In genomic region chr11:103050153-103050552, GRCm38 (mm10) we compare ENCODE assay signal across 13 mouse cellular contexts. TPM values are rescaled to one million over a fixed set of nuclear protein-coding genes. Genes with fewer than 3 reads are reported as not detected.
DNase-seq lines count a peak whose midpoint lies in the region; TF ChIP-seq lines count a peak whose summit lies in the region.
"Had no signal": no experiment of that assay in that cellular context is flagged by ENCODE, and none has a peak within 500 bp of the region (broad histone marks: within the 10 kb centered on the region; RNA-seq: fewer than 3 reads in every experiment).

No protein-coding gene starts in this region.

- 11% methylated on average over 9 of the region's 9 CpGs for WGBS in cerebellum, adult 2 months

- H3K4me3 ChIP-seq in cerebellum, adult 2 months (replicated peaks; ENCODE audit: insufficient read depth, low read depth, low read length) = no peak overlapping the region
- H3K4me3 ChIP-seq: limb, embryonic 13.5 days had no signal

- H3K27me3 ChIP-seq in cerebellum, adult 2 months (ENCODE audit: control insufficient read depth, insufficient read depth, low read length) = no peaks in the 10 kb centered on the region
- H3K27me3 ChIP-seq: limb, embryonic 13.5 days had no signal

- DNase-seq in gastrocnemius, adult 18-20 months (ENCODE audit: low spot score) = peak; percentile 78
- DNase-seq in gastrocnemius, postnatal 4 days (ENCODE audit: low spot score in 2 of 2) = no peak
- DNase-seq in 3T3-L1 (ENCODE audit: low read depth, low spot score) = peak; percentile 25
- peak; percentile 59 to 64 for DNase-seq in cerebellum, adult 2 months
- peak; percentile 49 to 73 for DNase-seq in gastrocnemius, adult 8-10 months (ENCODE audit: low spot score in 2 of 2)
- DNase-seq in embryo, embryonic 10 days (ENCODE audit: low spot score) = no peak
- DNase-seq in ovary, postnatal 10 days (ENCODE audit: low spot score) = no peak
- DNase-seq in thymus, postnatal 36 days = no peak
- DNase-seq: kidney, postnatal 25 days; lung, adult 2 months; right cerebral cortex, postnatal 4 days; thymus, postnatal 25 days had no signal

- no peak for TF ChIP-seq POLR2A in cerebellum, adult 2 months (IDR thresholded peaks at IDR 0.05; ENCODE audit: borderline replicate concordance, insufficient read depth, low read length)

- H3K4me1 ChIP-seq in cerebellum, adult 2 months (ENCODE audit: control insufficient read depth, insufficient read depth, low read length) = peaks cover 5% of the 10 kb centered on the region; the same call in 1 of the 2 replicates
- H3K4me1 ChIP-seq: limb, embryonic 13.5 days had no signal

- H3K27ac ChIP-seq in cerebellum, adult 2 months (ENCODE audit: insufficient read depth, low read length) = peak overlapping the region; percentile 13; the same call in 1 of the 2 replicates
- H3K27ac ChIP-seq: limb, embryonic 13.5 days had no signal

- TF ChIP-seq CTCF in cerebellum, adult 2 months (IDR thresholded peaks at IDR 0.05; ENCODE audit: borderline replicate concordance, insufficient read depth, low read depth, low read length) = no peak

RNA-seq across cellular contexts. Expression of gene Dcakd, which starts 22.0 kb away (rescaled TPM):
- total RNA-seq in gastrocnemius, adult 18-20 months (2021) = 10 to 100 TPM; 15.2 to 20.3 TPM
- 10 to 100 TPM; 69.0 to 73.1 TPM for total RNA-seq in gastrocnemius, postnatal 4 days (2021)
- 58.3 and 63.6 TPM in 2 replicates for polyA plus RNA-seq in cerebellum, adult 2 months (2012; rRNA removed)
- total RNA-seq in gastrocnemius, adult 8-10 months (2022) = 10 to 100 TPM; 10.3 to 15.1 (median 13.0) TPM

RNA-seq across cellular contexts. Expression of gene Nmt1, which starts 22.2 kb away (rescaled TPM):
- 10 to 100 TPM; 48.5 to 48.7 TPM for total RNA-seq in gastrocnemius, adult 18-20 months (2021)
- total RNA-seq in gastrocnemius, postnatal 4 days (2021) = 10 to 100 TPM; 55.9 to 59.3 TPM
- polyA plus RNA-seq in cerebellum, adult 2 months (2012; rRNA removed) = 58.8 and 63.2 TPM in 2 replicates
- 10 to 100 TPM; 44.4 to 52.7 (median 50.5) TPM for total RNA-seq in gastrocnemius, adult 8-10 months (2022)

RNA-seq across cellular contexts. Expression of gene Plcd3, which starts 51.3 kb away (rescaled TPM):
- total RNA-seq in gastrocnemius, adult 18-20 months (2021) = 1 to 10 TPM; 6.9 to 9.4 TPM
- 10 to 100 TPM in 1 of 2 experiments, 1 to 10 TPM in 1; 9.3 to 12.4 TPM for total RNA-seq in gastrocnemius, postnatal 4 days (2021)
- 11.8 and 13.1 TPM in 2 replicates for polyA plus RNA-seq in cerebellum, adult 2 months (2012; rRNA removed)
- total RNA-seq in gastrocnemius, adult 8-10 months (2022) = 1 to 10 TPM; 5.0 to 5.9 (median 5.5) TPM

RNA-seq across cellular contexts. Expression of gene Acbd4, which starts 51.3 kb away (rescaled TPM):
- total RNA-seq in gastrocnemius, adult 18-20 months (2021) = 10 to 100 TPM; 36.1 to 38.9 TPM
- total RNA-seq in gastrocnemius, postnatal 4 days (2021) = 10 to 100 TPM; 45.0 to 53.0 TPM
- 60.4 and 61.5 TPM in 2 replicates for polyA plus RNA-seq in cerebellum, adult 2 months (2012; rRNA removed)
- 10 to 100 TPM; 25.6 to 46.5 (median 41.0) TPM for total RNA-seq in gastrocnemius, adult 8-10 months (2022)

Comparison
In these comparisons a context has a peak if more than half of its experiments do, and no peak if none do; other contexts are left out.
1. DNase-seq: peak in gastrocnemius, adult 18-20 months (single experiment), 3T3-L1 (single experiment), cerebellum, adult 2 months (2 of 2) and gastrocnemius, adult 8-10 months (2 of 2); none in gastrocnemius, postnatal 4 days (0 of 2), embryo, embryonic 10 days (single experiment), ovary, postnatal 10 days (single experiment) and thymus, postnatal 36 days (0 of 2).